Mouse (Mus musculus) liver, adult 2 months (tissue): ENCODE measurements at regions not wholly inside any gene's neighbourhood (a gene's known extent, or its start where the extent isn't known, plus 50 kb on each side); places are given as distances from the start of the nearest gene placed in this dataset.

ENCODE experiments used
- CTCF ChIP-seq: fragments of 200-500 bp; IDR thresholded peaks from 2 replicates; pipeline ENCODE4 v1.5.1; 2011; ENCODE audit warnings: low read depth, low read length, control low read depth
- POLR2A ChIP-seq: fragments of 200-500 bp; IDR thresholded peaks from 2 replicates; pipeline ENCODE4 v1.6.1; 2011; ENCODE audit warnings: low read length, control low read depth; ENCODE audit not compliant: insufficient read depth; ENCODE audit errors: extremely low read depth

DNA sequence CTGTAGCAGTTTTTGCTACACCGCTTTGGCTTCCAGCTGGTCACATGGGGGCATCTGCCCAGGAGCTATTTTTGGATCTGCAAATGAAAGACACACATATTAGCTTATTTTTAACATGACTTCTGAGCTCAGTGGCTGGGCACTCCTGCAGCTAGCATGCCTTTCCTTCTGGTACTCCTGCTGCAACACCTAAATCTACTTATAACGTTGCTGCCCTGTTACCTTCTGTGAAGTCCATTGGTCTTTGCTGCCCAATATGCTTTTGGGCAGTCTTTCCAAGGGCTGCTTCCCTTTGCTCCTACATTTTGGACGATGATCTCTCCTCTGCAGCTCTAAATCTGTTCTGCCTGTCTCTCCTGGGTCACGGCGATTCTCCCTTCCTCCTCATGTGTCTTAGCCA, 54.7 kb upstream of the Dmac1 start:
- no peak for TF ChIP-seq CTCF
- no peak for TF ChIP-seq POLR2A
